Mouse (Mus musculus): ENCODE results near the gene Mapk8ip2.

Gene Mapk8ip2

GRCm38 (mm10) chr15:89453865-89454478, at the start of gene Mapk8ip2:
Mapk8ip2 (plus strand) TSS chr15:89453913.
- WGBS: 1% methylated on average over 53 of the region's 53 CpGs

GRCm38 (mm10) chr15:89404831-89405623, 48.7 kb upstream of the Mapk8ip2 start:
- WGBS: 84% methylated on average over 10 of the region's 10 CpGs

- 89% methylated on average over 24 of the region's 24 CpGs for WGBS
These were observed 43.6 kb upstream of the Mapk8ip2 start, which contains the start of gene Syce3 for GRCm38 (mm10) chr15:89410118-89410517. Syce3 (minus strand) TSS chr15:89410503.

- WGBS: 77% methylated on average over 8 of the region's 8 CpGs
These were observed 38.4 kb upstream of the Mapk8ip2 start for GRCm38 (mm10) chr15:89415282-89415681.

GRCm38 (mm10) chr15:89421938-89422337, 31.8 kb upstream of the Mapk8ip2 start:
- WGBS: 98% methylated on average over 9 of the region's 9 CpGs

- 83% methylated on average over 8 of the region's 8 CpGs for WGBS
These were observed 29.1 kb upstream of the Mapk8ip2 start for GRCm38 (mm10) chr15:89424621-89425020.

- 60% methylated on average over 6 of the region's 6 CpGs for WGBS
These were observed 28.0 kb upstream of the Mapk8ip2 start, which contains the start of gene Cpt1b for GRCm38 (mm10) chr15:89425711-89426121. Cpt1b (minus strand) TSS chr15:89425863.

GRCm38 (mm10) chr15:89426716-89427115, 27.0 kb upstream of the Mapk8ip2 start:
- 84% methylated on average over 10 of the region's 10 CpGs for WGBS

- 81% methylated on average over 19 of the region's 19 CpGs for WGBS
These were observed 25.4 kb upstream of the Mapk8ip2 start for GRCm38 (mm10) chr15:89428136-89428790.

- WGBS: 5% methylated on average over 21 of the region's 22 CpGs
These were observed 24.8 kb upstream of the Mapk8ip2 start for GRCm38 (mm10) chr15:89428821-89429351.

- WGBS: under 1% methylated on average over 70 of the region's 70 CpGs
These were observed 24.1 kb upstream of the Mapk8ip2 start, which contains the start of the genes C730034F03Rik, Gm44502 and Chkb for GRCm38 (mm10) chr15:89429352-89430221. C730034F03Rik (plus strand) TSS chr15:89429589. Gm44502 (minus strand) TSS chr15:89429696. Chkb (minus strand) TSS chr15:89429908.

- 30% methylated on average over 6 of the region's 6 CpGs for WGBS
These were observed 23.4 kb upstream of the Mapk8ip2 start for GRCm38 (mm10) chr15:89430341-89430740.

- WGBS: 70% methylated on average over 9 of the region's 9 CpGs
These were observed 22.9 kb upstream of the Mapk8ip2 start for GRCm38 (mm10) chr15:89430771-89431170.

GRCm38 (mm10) chr15:89431271-89431670, 22.4 kb upstream of the Mapk8ip2 start:
- 88% methylated on average over 3 of the region's 3 CpGs for WGBS

GRCm38 (mm10) chr15:89431806-89432205, 21.9 kb upstream of the Mapk8ip2 start:
- 95% methylated on average over 6 of the region's 6 CpGs for WGBS

GRCm38 (mm10) chr15:89432946-89433345, 20.8 kb upstream of the Mapk8ip2 start:
- 70% methylated on average over 4 of the region's 4 CpGs for WGBS

GRCm38 (mm10) chr15:89434136-89434535, 19.6 kb upstream of the Mapk8ip2 start:
- WGBS: 84% methylated on average over 3 of the region's 3 CpGs

- WGBS: 85% methylated on average over 5 of the region's 5 CpGs
These were observed 17.8 kb upstream of the Mapk8ip2 start for GRCm38 (mm10) chr15:89435878-89436277.

GRCm38 (mm10) chr15:89442486-89443070, 11.1 kb upstream of the Mapk8ip2 start:
- 44% methylated on average over 8 of the region's 8 CpGs for WGBS
